Mouse (Mus musculus) lung, adult 18-20 months (tissue): ENCODE measurements around the gene Hsd11b2.
"Not testable (repeated sequence)": the region's sequence is repeated elsewhere in the genome, so short reads cannot be mapped to it uniquely, and the experiment has no call there.

Source experiments
- DNase-seq, 2 experiments: peaks; one replicate each; pipeline ENCODE4 v3.0.0; 2022; ENCODE audit warnings: mixed read lengths in 2 of 2

Gene Hsd11b2

DNA sequence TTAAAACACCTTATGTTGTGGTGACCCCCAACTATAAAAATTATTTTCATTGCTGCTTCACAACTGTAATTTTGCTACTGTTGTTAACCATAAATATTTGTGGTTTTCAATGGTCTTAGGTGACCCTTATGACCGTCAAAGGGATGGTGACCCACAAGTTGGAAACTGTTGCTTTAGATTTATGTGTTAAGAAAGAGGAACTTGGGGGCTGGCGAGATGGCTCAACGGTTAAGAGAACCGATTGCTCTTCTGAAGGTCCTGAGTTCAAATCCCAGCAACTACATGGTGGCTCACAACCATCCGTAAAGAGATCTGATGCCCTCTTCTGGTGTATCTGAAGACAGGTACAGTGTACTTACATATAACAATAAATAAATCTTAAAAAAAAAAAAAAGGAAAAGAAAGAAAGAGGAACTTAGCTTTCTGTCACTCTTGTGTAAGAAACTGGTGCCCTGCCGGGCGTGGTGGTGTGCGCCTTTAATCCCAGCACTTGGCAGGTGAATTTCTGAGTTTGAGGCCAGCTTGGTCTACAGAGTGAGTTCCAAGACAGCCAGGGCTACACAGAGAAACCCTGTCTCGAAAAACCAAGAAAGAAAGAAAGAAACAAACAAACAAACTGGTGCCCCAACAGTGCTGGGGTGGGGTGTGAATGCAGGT lies 46.1 kb downstream of the Hsd11b2 start:
- DNase-seq: not testable (repeated sequence)

DNA sequence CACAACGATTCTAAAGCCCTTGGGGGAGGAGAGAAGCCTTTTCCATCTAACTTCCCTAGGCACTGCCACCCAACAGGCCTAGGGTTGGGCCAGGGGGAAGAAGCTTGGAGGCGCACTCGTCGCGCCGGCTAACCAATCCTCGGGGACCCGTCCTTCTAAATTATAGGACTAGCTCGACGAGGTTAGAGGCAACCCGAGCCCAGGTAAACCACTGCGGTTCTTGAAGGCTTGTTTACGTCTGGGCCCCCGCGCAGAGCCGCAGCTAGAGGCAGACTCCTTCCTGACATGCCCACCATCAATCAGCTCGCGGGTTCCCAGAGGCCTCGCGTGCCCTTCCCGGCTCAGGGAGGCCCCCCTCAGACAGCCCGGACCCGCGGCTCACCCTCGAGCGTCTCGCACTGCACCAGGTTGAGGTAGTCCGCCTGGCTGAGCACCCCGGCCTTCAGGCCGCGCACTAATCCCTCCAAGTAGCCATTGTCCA lies 46.9 kb downstream of the Hsd11b2 start:
- DNase-seq: peak in 1 of 2 experiments; percentile 48

DNA sequence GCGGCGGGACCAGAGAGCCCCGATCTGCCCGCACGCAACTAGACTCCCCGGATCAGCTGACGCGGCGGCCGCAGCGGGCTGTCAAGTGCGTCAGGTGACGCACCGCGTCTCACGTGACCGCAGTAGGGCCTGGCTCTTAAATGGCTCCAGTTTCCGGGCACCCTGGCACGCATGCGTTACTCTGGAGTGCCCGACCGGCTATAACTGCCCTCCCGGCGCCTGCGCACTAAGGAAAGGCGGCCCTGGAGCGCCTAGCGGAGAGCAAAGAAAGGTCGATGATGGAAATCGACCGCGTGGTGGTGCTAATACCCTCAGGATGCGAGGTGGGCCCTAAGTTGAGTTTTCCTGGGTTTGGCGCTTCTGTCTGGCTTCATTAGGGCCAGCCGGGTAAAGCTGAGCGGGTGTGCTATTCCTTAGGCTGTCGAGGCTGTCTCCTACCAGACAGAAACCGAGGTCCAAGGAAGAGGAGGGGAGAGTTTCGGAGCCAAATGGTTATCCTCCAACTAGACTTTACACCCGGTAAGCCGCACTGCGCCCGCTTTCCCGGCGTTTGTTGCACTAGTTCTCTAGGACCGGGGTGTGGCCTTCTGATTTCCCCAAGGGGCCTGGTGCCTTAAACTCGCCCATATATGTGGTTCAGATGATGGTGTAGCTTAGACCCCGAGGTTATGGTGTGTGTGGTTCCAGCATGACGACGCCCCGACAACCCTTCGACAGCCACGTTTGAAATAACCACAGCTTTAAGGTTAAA lies 47.6 kb downstream of the Hsd11b2 start, which contains the start of gene Atp6v0d1:
TSS of gene Atp6v0d1 (minus strand) at position 96 of the 751 bp plus-strand sequence.
- DNase-seq: peak; percentile 99 to 100

DNA sequence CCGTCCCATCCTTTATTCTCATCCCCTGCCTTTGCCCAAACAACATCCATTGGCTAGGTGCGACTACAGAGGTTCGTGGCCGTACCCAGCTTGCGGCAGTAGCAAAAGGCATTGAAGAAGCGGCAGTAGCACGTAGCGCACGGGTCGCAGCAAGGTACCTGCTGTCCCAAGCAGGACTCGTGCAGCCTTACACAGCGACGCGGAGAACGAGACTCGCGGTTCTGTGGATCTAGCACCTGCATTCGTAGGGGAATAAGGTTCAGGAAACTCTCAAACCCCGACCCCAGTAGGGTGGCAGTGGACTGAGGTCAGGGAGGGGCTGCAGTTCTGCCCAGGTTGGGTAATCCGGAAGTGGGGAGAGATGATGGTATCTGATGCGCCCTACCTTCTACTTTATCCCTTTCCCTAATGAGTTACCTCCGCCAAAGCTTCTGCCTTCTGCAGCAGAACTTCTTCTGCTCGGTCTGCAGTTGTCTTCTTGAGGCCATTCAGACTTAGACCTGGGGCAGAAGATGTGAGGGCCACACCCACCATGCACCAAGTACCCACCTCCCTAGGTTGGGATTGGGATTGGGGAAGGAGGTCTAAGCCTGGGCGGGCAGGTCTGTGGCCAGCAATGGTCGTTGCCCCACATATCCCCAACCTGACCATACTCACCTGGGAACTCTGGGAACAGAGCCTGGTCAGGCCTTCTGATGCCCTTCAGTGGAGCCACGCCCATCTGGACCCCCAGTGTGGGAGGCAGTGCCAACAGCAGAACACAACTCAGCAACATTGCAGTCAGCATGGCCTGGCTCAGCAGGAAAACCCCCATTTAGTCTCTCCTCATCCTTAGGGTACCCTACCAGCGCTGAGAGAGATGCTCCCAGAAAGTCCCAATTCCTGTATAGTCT lies 48.4 kb downstream of the Hsd11b2 start:
- DNase-seq: peak in 1 of 2 experiments; percentile 12

GRCm38 (mm10) chr8:105571810-105572209 lies 53.3 kb downstream of the Hsd11b2 start:
- no peak for DNase-seq

DNA sequence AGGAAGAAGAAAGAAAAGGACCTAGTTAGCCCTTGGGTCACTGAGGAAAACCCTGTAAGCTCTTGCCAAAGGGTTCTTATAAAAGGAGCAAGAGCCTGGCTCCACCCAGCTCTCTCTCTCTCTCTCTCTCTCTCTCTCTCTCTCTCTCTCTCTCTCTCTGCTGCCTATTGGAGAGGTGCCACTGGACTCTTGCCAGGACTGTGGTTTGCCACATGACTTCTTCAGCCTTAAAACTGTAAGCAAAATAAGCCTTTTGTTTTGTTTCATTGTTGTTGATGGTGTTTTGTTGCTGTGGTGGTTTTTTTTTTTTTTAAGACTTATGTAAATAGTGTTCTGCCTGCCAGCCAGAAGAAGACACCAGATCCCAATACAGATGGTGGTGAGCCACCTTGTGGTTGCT lies 54.9 kb downstream of the Hsd11b2 start:
- DNase-seq: peak; percentile 65 to 72
